Mouse (Mus musculus) megakaryocyte, embryonic 14.5 days (primary cell): ENCODE measurements around the gene Unc5a.

Experiments used
- FLI1 ChIP-seq: IDR thresholded peaks from 2 replicates; pipeline ENCODE4 v1.6.1; 2012; ENCODE audit warnings: low read length, inconsistent platforms, mixed read lengths
- GATA1 ChIP-seq: IDR thresholded peaks from 3 replicates; pipeline ENCODE4 v1.6.1; 2012; ENCODE audit warnings: mixed read lengths, low read length, inconsistent platforms, borderline replicate concordance

DNA sequence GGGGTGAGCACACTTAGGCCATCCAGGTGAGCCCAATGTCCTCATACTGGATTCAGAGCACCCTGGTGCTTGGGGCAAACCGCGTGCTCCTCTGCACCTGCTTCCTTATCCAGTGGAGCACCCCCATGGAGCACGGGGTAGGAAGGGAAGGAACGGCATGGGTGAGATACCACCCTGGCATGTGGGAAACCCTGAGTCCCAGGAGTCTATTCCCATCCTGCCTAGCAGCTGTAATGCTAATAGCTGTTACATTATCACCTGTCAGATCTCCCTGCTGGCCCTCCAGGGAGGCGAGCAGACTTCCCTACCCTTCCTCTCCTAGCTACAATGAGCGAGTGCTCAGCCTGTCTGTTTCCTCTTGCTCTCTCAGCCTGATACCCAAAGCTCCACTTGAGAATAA is 46.0 kb downstream of the Unc5a start:
- TF ChIP-seq FLI1: no peak
- no peak for TF ChIP-seq GATA1
